Mouse (Mus musculus): ENCODE measurements at regions not wholly inside any gene's neighbourhood (a gene's known extent, or its start where the extent isn't known, plus 50 kb on each side); places are given as distances from the start of the nearest gene placed in this dataset.

- no peak for TF ChIP-seq USF1 (IDR thresholded peaks at IDR 0.05; ENCODE audit: low read depth)
- TF ChIP-seq POLR2A (IDR thresholded peaks at IDR 0.05; ENCODE audit: insufficient read length, low read depth), result no peak
- TF ChIP-seq TCF12 (IDR thresholded peaks at IDR 0.05; ENCODE audit: insufficient read depth, poor library complexity, severe bottlenecking), result no peak
- TF ChIP-seq REST (IDR thresholded peaks at IDR 0.05; ENCODE audit: insufficient read depth, insufficient read length), result no peak
- TF ChIP-seq CEBPB (IDR thresholded peaks at IDR 0.05; ENCODE audit: insufficient read depth, poor library complexity, severe bottlenecking), result no peak
- TF ChIP-seq E2F4 (IDR thresholded peaks at IDR 0.05; ENCODE audit: insufficient read depth), result no peak
- no peak for TF ChIP-seq POLR2AphosphoS2 (IDR thresholded peaks at IDR 0.05; ENCODE audit: insufficient read length, low read depth)
- no peak for TF ChIP-seq TCF3 (IDR thresholded peaks at IDR 0.05; ENCODE audit: insufficient read length, low read depth)
- TF ChIP-seq MAX (IDR thresholded peaks at IDR 0.05; ENCODE audit: low read depth), result no peak
- no peak for TF ChIP-seq SRF (IDR thresholded peaks at IDR 0.05; ENCODE audit: control insufficient read depth, insufficient read length, low read depth)
- no peak for TF ChIP-seq MYOG (IDR thresholded peaks at IDR 0.05; ENCODE audit: control insufficient read depth in 1 of 3, insufficient read depth in 1 of 3, insufficient read length in 2 of 3, low read depth in 2 of 3)
- TF ChIP-seq MYOD1 (IDR thresholded peaks at IDR 0.05; ENCODE audit: control insufficient read depth in 1 of 3, insufficient read length in 2 of 3, low read depth in 2 of 3), result no peak
Measured at GRCm38 (mm10) chr10:91521168-91521567, 340.1 kb upstream of the Tmpo start.

Data from myocyte (in vitro differentiated cells).